Mouse (Mus musculus) liver, embryonic 11.5 days (tissue): ENCODE results near the gene Mark1. TPM values are rescaled to one million over a fixed set of nuclear protein-coding genes. Genes with fewer than 3 reads are reported as not detected.

ENCODE experiments used
- ATAC-seq: fragments of 200-750 bp; cut with Nextera tagmentation; replicated peaks from 2 replicates; pipeline ENCODE4 v1.8.0; 2017; ENCODE audit warnings: moderate number of reproducible peaks, mild to moderate bottlenecking, moderate TSS enrichment, moderate library complexity; ENCODE audit not compliant: low FRiP score
- DNase-seq: peaks from one replicate; pipeline ENCODE4 v3.0.0-alpha.2; 2017; ENCODE audit warnings: low spot score
- H3K27ac ChIP-seq: fragments of 300-500 bp; sonication (generic); 2 replicates; pipeline ENCODE4 v1.5.1; 2014; ENCODE audit warnings: mild to moderate bottlenecking, low read depth, low read length, control low read depth
- H3K27me3 ChIP-seq: fragments of 300-500 bp; sonication (generic); replicated peaks from 2 replicates; pipeline ENCODE4 v1.6.1; 2014; ENCODE audit warnings: low read length, mixed read lengths; ENCODE audit not compliant: control insufficient read depth, insufficient read depth
- H3K36me3 ChIP-seq: fragments of 300-500 bp; sonication (generic); 2 replicates; pipeline ENCODE4 v1.6.1; 2014; ENCODE audit warnings: mild to moderate bottlenecking, low read length, moderate library complexity, mixed read lengths; ENCODE audit not compliant: control insufficient read depth, insufficient read depth
- H3K4me1 ChIP-seq: fragments of 300-500 bp; sonication (generic); replicated peaks from 2 replicates; pipeline ENCODE4 v1.6.1; 2014; ENCODE audit warnings: low read length, mixed read lengths; ENCODE audit not compliant: control insufficient read depth, insufficient read depth
- H3K4me2 ChIP-seq: fragments of 300-500 bp; sonication (generic); 2 replicates; pipeline ENCODE4 v1.6.1; 2014; ENCODE audit warnings: mild to moderate bottlenecking, control low read depth, moderate library complexity
- H3K4me3 ChIP-seq: fragments of 300-500 bp; sonication (generic); 2 replicates; pipeline ENCODE4 v1.5.1; 2014; ENCODE audit warnings: low read depth, low read length, control low read depth
- H3K9ac ChIP-seq: fragments of 300-500 bp; sonication (generic); 2 replicates; pipeline ENCODE4 v1.6.1; 2014; ENCODE audit warnings: low read depth, low read length, control low read depth
- H3K9me3 ChIP-seq: fragments of 300-500 bp; sonication (generic); 2 replicates; pipeline ENCODE4 v1.6.1; 2016; ENCODE audit warnings: low read length, inconsistent platforms, mixed read lengths; ENCODE audit not compliant: control insufficient read depth
- WGBS: fragments of 180-500 bp; shearing (Covaris S2); extraction: QIAGEN DNeasy Blood & Tissue Kit; methylation state at CpG from one replicate; pipeline ENCODE4 v1.1.7; 2014; 5-methylcytosine and 5-hydroxymethylcytosine counted together
- polyA plus RNA-seq: library from polyadenylated mRNA; unstranded; fragments of >200 nt; fragmentation: Nextera tagmentation; extraction: Ambion mirVana; gene quantifications from 2 replicates; pipeline ENCODE4 v1.2.1, GENCODE M21; 2014

Gene Mark1
- polyA plus RNA-seq, 1 experiment from 2014 or later: 1.0 TPM

GRCm38 (mm10) chr1:184851166-184851565, 148.2 kb downstream of the Mark1 start:
- Histone ChIP-seq H3K27me3 (no peaks in the 10 kb centered on the region), H3K9ac (peak overlapping the region; percentile 20; the same call in 1 of the 2 replicates), H3K4me3 (no peak overlapping the region), H3K9me3 (no peaks in the 10 kb centered on the region), H3K4me1 (peaks cover 23% of the 10 kb centered on the region), H3K36me3 (no peaks in the 10 kb centered on the region), H3K4me2 (peak overlapping the region; percentile 59), H3K27ac (peak overlapping the region; percentile 55)
- DNase-seq (no peak), ATAC-seq (no peak)
- 35% methylated on average over 7 of the region's 7 CpGs for WGBS

- Histone ChIP-seq H3K27ac (peak overlapping the region; percentile 86), H3K4me3 (peak overlapping the region; percentile 91), H3K4me2 (peak overlapping the region; percentile 95)
Observed at GRCm38 (mm10) chr1:184846973-184847372, 152.4 kb downstream of the Mark1 start.

More at GRCm38 (mm10) chr1:184846973-184847372, 152.4 kb downstream of the Mark1 start:
- H3K9me3 ChIP-seq: no peaks in the 10 kb centered on the region
- 26% methylated on average over 3 of the region's 3 CpGs for WGBS
- no peaks in the 10 kb centered on the region for H3K27me3 ChIP-seq
- no peak for DNase-seq
- peak; percentile 73 for ATAC-seq
- peaks cover 37% of the 10 kb centered on the region for H3K4me1 ChIP-seq
- H3K9ac ChIP-seq: peak overlapping the region; percentile 95
- H3K36me3 ChIP-seq: no peaks in the 10 kb centered on the region

Other genes starting within 250 kb of the Mark1 start
- 3.9 and 5.1 TPM in 2 replicates for gene Marc1, start 188.3 kb downstream of the Mark1 start, polyA plus RNA-seq
- gene Marc2, start 153.1 kb downstream of the Mark1 start, polyA plus RNA-seq: 240 and 250 TPM in 2 replicates
- gene C130074G19Rik, start 116.4 kb downstream of the Mark1 start, polyA plus RNA-seq: 1.9 and 2.0 TPM in 2 replicates
- gene Rab3gap2, start 204.5 kb upstream of the Mark1 start, polyA plus RNA-seq: 26.4 and 29.6 TPM in 2 replicates